Mouse (Mus musculus): ENCODE results near the gene Adora3.
"Not testable (repeated sequence)": the region's sequence is repeated elsewhere in the genome, so short reads cannot be mapped to it uniquely, and the experiment has no call there.

The Adora3 gene

DNA sequence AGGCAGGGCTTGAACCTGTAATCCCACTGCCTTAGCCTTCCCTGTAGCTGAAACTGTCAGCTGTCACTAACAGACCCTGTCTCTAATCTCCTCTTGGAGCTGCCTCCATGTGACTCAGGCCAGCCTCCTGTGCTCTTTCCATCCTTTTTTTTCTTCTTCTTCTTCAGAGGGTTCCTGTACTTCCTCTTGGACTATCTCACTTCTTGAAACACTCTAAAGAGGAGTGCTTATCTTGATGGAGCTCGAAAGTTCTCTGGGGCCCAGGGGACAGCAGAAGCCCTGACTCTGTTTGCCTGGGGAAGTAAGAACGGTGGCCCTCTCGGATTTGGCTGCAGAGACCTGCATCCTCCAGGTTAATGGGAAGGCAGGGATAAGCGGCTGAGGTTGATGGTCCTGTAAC is 33.6 kb downstream of the Adora3 start:
- DNase-seq (ENCODE audit: low spot score): no peak

DNA sequence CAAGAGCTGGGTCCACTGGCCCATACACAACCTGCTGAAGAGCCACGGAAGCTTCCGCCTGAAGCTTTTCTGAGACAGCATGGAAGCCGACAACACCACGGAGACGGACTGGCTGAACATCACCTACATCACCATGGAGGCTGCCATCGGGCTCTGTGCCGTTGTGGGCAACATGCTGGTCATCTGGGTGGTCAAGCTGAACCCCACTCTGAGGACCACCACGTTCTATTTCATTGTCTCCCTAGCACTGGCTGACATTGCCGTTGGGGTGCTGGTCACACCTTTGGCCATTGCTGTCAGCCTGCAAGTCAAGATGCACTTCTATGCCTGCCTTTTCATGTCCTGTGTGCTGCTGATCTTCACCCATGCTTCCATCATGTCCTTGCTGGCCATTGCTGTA is 34.1 kb downstream of the Adora3 start:
- no peak for DNase-seq (ENCODE audit: low spot score)

DNA sequence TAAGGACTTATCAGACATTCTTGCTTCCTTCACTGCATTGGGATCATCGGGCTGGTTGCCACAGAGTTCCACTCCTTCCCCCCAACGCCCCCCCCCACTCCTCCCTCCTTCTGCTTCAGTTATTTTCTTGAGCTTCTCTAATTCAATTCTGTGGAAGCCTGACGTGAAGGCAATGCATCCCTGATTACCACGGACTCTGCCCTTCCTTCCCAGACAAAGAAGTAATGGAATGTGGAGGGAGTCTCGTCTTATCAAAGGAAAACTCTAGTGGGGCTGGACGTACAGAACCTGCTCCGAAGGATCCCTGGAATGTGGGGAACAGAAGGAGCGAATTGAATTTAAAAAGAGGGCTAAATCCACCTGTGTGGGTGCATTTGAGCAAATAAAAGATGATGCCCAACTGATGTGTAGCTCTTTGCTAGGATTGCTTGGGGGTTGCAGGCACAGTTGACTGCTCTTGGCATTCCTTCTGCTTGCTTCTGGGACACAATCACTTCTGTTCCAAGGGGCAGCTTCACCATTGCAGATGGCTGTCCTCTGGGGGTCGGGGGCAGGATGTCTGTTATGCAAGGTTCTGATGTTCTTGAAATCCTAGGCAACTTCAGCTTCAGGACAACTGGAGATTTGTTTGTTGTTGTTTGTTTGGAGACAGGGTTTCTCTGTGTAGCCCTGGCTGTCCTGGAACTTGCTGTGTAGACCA is 37.4 kb downstream of the Adora3 start:
- no peak for DNase-seq (ENCODE audit: low spot score)

DNA sequence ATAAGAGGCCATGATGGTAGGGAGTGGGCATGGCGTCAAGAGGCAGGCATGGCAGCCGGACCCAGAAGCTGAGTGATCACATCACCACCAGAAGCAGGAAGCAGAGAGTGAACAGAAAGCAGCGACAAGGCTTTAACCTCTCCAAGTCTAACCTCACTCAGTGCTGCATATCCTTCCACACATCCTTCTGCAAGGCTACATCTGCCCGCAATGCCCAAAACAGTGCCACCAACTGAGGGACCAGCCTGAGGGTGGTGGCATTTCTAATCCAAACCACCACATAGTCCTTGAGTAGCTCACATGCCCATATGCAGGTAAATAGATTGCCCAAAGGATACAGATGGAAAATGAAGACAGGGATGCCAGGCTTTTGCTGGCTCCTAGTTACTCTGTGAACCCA is 38.3 kb downstream of the Adora3 start:
- no peak for DNase-seq (ENCODE audit: low spot score)

DNA sequence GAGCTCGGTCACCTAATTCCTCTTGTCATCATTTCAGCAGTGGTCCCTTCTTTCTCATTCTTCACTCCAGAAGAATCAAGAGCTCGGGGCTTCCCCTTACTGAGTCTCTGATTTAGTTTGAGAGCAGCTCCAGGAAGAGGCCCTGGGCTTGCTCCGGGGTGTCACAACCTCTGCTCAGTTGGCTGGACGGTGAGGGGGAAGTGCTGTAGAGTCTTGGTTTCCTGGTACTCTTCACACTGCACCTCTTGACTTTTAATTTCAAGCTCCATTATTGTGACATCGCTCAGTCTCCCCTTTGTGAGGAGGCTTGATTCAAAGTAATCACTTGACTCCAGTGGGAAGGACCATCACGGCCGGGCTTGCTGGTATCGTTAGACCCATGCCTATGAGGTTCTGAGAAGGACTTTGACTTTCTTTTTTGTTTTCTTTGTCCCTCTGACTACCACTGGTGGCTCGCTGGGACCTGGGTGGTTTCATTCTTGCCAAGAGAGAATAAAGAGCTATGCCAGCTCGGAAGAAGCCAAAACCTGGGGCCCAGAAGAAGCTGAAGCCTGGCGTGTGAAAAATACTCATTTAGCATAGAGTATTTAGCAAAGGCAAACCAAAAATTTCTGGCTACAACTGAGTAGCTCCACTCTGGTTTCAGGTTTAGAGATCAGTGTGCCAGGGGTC is 40.0 kb downstream of the Adora3 start:
- no peak for DNase-seq (ENCODE audit: low spot score)

DNA sequence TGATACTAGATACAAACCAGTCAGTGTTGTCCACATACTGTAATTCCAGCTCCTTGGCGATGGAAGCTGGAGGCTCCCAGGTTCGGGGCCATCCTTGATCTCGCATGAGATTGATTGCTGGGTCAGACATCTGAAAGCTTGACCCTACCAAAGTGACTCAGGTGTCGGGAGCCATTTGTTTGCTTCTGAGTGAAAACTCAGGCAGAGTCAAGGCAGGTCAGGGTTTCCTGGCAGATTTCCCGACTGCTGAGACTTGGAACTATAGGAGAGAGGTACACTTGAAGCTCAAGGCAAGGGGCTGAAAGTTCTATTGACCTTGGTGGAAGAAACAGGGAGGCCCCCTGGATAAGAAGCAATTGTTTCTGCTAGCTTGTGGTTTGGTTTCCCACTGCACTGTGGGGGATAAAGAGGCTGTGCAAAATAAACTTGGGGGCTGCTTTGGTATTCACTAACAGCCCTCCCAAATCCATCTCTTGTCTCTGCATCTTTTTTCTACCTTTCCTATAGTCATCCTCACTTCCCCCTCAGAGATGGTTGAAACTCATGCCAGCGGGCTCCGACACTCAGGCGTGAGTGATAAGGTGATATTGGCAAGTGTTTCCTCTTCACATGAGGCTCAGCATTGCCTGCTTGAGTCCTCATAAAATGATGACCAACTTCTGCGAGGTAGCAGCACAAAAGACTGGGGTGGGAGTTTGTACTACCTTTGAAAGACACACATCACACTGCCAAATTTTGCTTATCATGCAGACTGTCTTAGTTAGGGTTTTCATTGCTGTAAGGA is 41.6 kb downstream of the Adora3 start:
- DNase-seq (ENCODE audit: low spot score): no peak

DNA sequence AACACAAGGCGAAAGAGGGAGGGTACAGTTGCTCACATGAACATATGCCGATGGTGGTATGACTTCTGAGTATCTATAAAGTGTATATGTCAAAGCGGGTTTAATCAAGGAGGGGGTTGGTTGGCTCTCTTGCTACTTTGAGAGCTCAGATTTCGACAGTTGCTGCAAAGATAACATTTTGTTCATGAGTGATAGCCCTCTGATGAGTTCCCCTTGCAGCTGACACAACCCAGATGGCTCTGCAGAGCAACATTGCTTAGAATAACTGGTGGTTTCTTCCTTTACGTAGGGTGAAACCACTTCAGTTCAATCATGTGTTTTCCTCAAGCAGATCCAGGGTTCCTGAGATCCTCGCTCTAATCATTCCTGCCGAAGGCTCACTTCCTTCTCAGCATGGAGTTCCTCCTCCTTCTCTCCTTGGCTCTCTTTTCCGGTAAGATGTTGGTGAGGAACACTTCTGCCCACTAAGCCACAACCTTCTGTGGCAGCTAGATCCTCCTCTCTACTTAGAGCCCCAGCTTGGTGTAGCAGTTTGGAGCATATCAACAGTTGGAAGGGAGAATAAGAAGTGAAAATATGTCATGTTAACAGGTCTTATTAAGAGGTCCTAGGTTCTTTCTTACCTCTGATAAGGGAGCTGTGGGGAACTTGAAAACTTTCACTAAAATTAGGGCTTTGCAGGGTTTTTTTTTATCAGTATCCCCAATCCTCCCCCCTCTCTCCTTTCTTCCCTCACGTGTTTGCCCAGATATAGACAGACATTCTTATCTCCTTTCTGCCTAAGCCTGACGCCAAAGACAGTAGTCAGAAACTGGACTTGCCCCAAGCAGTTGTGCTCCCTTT is 43.4 kb downstream of the Adora3 start:
- DNase-seq (ENCODE audit: low spot score): no peak

DNA sequence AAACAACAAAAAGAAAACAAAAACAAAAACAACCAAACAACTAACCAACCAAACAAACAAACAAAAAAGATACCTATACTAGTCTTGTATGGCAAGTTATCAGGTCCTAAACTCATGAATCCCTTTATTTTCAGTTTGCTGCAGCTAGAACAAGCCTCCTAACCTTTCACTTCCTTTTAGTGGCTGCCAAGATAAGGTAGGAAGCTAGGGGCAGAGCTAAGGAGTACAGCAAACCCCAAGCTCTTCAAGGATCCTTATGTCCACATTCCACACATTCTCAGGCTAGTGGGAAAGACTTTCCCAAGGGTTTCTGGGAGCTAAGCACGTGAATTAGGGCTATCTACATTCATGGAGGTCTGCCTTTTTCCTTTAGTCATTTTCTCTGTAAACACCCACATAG is 44.6 kb downstream of the Adora3 start:
- DNase-seq (ENCODE audit: low spot score): no peak

DNA sequence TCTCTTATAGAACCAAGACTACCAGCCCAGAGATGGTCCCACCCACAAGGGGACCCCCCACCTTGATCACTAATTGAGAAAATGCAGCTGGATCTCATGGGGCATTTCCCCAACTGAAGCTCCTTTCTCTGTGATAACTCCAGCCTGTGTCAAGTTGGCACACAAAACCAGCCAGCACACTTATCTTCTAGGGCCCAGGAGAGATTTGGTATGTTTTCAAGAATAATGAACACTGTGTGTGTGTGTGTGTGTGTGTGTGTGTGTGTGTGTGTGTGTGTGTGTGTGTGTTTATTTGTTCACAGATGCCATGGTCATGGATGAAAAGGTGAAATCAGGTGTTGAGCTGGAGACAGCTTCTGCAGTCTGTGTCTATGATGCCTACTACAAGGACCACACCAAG is 45.8 kb downstream of the Adora3 start:
- DNase-seq (ENCODE audit: low spot score): not testable (repeated sequence)

DNA sequence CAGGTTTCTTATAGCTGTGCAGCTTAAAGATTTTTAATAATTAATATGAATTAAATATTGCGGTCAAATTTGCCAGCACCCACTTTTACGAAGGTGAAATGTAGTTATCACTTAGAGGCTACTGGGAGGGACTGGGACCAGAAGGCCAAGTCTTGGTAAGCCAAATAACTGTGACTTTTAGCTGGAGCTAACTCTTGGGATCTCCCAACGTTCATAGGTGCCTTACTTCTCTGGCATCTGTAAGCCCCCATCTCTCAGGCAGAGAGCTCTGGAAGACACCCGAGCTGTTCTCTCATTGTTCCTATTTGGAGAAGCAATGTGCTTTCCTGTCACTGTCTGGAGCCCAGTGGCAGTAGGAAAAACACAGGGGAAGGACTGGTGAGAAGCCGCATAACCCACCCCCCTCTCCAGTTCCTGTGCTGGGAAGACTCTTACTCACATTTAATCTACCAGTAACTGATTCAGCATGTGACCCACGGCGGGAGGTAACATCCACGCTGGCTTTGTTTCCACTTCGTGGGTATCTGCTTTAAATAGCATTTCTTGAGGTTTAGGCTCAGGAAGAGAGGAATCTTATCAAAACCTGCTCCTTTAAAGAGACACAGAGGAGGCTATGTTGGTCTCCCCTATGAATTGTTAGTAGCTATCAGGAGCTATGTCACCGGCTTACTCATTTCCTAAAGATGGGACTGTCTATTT is 47.1 kb downstream of the Adora3 start:
- no peak for DNase-seq (ENCODE audit: low spot score)

DNA sequence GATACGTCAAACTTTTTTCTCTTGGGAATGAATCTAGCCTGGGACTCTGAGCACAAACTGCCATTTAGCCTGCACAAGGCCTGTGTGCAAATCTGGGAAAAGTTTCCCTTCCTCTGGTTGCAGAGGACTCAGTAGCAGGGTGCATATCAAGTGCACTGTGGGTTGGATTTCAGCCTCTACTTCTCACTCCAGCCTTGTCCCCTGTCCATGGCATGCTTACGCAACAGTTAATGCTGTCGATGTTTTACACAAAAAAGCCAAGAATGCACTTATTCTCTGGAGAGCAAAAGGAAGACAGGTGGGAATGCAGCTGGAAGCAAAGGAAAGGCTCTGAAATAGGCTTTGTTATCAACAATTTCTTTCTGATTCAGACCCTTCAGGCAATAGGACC is 47.7 kb downstream of the Adora3 start:
- no peak for DNase-seq (ENCODE audit: low spot score)

DNA sequence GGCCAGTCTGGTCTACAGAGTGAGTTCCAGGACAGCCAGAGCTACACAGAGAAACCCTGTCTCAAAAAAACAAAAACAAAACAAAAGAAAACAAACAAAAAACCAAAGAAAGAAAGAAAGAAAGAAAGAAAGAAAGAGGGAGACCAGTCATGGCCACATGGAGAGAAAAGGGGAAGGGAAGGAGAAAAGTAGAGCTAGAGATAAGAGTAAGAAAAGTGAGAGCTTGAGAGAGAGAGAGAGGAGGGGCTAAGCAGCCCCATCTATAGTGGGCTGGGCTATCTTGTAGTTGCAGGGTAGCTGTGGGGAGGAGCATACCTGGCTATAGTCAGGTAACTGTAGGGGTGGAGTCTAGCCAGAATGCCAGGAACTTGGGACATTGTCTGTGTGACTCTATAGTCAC is 50.1 kb downstream of the Adora3 start:
- DNase-seq (ENCODE audit: low spot score): not testable (repeated sequence)

DNA sequence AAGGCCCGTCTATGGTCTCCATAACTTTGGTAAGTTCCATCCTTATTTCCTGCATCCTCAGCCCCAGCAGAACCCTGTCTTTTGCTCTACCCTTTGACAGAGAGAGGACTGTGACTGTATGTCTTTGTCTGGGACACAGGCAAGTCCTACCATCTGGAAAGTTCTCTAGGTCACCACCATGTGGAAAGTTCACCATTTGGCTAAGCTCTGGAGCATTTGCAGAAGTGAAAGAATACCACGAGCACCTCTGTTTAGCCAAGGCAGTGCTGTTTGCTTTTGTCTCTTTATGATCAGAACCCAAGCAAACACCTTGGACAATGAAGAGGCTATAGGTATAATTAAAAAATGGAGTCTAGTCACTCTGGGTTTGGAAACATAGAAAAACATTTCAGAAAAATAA is 51.3 kb downstream of the Adora3 start:
- no peak for DNase-seq (ENCODE audit: low spot score)

DNA sequence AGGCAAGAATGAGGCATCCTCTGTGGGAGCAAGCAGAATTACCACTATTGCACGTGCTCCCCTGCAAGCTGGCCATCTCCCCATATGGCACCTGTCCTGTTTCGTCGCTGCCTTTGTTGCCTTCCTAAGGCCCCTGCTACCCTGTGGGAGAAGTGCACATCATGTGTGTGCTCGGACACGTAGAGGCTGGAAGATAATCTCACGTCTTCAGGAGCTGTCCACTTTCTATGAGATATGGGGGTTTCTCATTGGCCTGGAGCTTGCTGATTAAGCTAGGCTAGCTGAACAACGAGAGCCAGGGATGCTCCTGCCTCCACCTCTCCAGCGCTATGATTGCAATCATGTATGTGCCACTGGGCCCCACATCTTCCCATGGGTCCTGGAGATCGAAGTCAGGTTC is 54.0 kb downstream of the Adora3 start:
- no peak for DNase-seq (ENCODE audit: low spot score)

DNA sequence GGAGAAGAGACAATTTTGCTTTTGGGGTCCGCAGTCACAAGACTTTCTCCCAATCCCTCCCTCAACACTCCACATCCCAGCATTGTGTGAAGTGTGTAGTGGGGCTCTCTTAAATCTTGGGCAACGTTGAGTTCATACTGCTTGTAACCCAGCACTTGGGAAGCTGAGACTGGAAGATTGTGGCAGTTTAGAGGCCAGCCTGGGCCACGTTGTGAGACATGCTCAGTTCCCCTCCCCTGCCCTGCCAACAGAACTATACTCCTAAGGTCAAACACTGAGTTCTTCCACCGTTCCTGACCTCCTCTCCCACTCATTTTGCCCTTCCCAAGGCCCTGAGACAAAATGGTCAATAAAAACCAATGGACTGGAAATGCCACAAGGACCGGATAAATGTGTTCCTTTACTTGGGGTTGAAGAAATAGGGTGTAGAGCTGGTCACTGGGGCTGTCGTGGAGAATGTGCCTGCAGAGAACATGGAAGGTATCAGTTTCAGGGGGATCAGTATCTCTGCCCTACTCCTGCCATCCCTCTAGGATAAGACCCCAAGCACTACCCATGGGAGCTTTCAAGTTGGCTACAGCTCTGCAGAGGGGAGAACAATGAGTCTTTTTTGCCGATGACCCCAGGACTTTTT is 57.0 kb downstream of the Adora3 start:
- no peak for DNase-seq (ENCODE audit: low spot score)

DNA sequence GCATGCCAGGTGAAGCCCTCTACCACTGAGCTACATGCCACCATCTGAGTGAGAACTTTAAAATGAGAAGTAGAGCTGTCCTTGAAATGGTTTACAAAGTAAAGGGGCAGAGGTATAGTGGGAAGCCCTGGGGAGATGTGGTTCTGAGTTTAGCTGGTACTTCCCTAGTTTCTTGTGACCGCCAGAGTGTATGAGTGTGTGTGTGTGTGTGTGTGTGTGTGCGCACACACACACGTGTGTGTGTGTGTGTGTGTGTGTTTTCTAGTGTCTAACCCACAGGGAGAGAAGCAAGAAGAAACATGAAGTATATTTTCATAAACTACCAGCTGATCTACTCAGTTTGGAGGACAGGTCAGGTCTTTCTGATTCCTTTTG is 57.5 kb downstream of the Adora3 start:
- no peak for DNase-seq (ENCODE audit: low spot score)

DNA sequence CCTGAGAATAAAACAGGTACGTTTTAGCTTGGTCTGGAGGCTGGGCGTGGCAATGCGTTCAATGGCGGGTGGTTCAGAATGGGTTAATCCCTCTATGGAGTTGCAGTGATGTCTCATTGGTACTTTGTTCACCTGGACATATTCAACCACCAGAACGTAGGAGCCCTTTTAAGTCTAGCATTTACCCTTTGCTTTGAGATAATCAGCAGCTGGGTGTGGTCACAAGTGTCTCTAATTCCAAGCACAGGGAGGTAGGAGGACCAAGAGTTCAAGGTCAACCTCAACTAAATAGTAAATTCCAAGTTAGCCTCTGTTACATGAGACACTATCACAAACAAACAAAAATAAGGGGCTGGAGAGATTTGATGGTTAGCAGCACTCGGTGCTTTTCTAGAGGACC is 58.1 kb downstream of the Adora3 start:
- DNase-seq (ENCODE audit: low spot score): no peak

DNA sequence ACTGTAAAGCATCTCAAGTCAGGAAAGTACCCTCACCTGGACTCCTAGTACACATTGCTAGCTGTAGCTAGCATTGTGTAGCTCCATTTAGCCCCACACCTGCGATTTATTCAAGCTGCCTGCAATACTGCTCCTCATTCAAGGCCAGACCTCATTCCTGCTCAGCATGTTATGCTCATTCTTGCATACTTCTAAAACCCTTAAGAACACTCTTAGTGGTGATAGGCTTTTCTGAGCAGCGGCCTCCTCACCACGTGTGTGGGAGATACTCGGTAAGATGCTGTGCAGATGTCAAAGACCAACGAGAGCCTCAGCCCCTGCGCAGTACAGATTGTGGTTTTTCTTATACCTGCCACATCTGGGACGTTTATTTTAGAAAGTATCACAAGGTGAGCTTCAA is 59.2 kb downstream of the Adora3 start:
- DNase-seq (ENCODE audit: low spot score): no peak

DNA sequence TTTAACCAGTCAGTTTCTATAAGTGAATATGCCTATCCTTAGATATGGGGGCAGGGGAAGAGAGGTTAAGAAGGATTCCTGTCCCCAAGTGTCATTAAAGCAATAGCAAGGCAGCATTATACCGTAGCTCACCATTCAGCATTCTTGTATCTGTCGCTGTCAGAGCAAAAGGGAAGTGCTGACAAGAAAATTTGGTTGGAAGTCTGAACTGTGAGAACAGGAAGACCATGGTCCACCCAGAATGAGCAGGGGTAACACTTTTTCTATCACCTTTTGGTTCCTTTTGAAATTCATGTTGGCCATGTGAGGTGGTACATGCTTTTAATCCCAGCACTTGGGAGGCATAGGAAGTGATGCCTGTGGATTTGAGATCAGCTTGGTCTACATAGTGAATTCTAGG is 60.4 kb downstream of the Adora3 start:
- no peak for DNase-seq (ENCODE audit: low spot score)

DNA sequence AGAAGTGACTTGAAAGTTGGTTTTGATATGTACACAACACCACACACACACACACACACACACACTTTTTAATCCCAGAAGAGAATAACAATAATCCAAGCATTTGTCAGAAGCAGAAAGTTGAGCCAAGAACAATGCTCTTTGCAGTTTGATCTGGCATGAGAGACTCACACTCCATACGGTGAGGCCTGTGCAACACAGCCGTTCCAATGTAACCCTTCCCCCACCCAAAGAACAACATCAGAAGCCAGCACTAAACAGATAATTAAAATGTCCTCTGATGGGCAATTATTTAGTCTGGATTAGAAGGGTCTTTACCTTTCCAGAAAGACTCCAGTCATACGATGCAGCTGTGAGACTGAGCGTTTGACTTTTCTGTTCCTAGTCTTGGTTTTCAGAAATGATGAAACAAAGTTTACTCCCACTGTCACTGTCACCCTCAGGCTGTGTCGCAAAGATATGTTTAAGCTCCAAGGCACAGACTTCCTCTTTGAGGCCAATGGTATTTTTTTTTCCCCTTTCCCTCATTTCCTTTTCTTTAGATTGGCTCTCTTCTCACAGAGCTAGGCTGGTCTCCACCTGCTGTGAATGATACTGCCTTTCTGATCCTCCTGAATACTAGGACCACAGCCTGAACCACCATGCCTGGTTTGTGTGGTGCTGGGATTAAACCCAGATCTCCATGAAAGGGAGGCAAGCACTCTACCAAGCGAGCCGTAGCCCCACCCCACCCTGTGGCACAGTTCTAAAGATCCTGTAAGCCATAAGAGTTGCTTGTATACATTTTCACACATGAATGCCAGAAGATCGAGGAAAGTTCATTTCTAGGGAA is 61.8 kb downstream of the Adora3 start, which contains the start of gene I830077J02Rik:
TSS of gene I830077J02Rik (minus strand) at position 425 of the 832 bp plus-strand sequence.
- no peak for DNase-seq (ENCODE audit: low spot score)

Measured in spleen, adult 12 weeks (tissue).